Mouse (Mus musculus) lung, embryonic 16.5 days (tissue): Measurements from ENCODE around the gene Cldn10. TPM values are rescaled to one million over a fixed set of nuclear protein-coding genes. Genes with fewer than 3 reads are reported as not detected.

Experiments used
- ATAC-seq: fragments of 200-750 bp; cut with Nextera tagmentation; 2 replicates; pipeline ENCODE4 v1.8.0; 2017; ENCODE audit warnings: low read depth, mild to moderate bottlenecking, moderate library complexity
- H3K27ac ChIP-seq: fragments of 300-500 bp; sonication (generic); 2 replicates; pipeline ENCODE4 v1.5.1; 2014; ENCODE audit warnings: mild to moderate bottlenecking, control low read depth, low read length
- H3K27me3 ChIP-seq: fragments of 300-500 bp; sonication (generic); 2 replicates; pipeline ENCODE4 v1.6.1; 2014; ENCODE audit warnings: low read depth, low read length, mixed read lengths; ENCODE audit not compliant: control insufficient read depth, insufficient read depth
- H3K36me3 ChIP-seq: fragments of 300-500 bp; sonication (generic); 2 replicates; pipeline ENCODE4 v1.6.1; 2014; ENCODE audit warnings: low read length; ENCODE audit not compliant: control insufficient read depth, insufficient read depth
- H3K4me1 ChIP-seq: fragments of 300-500 bp; sonication (generic); replicated peaks from 2 replicates; pipeline ENCODE4 v1.6.1; 2014; ENCODE audit warnings: low read length, mixed read lengths; ENCODE audit not compliant: control insufficient read depth, insufficient read depth
- H3K4me2 ChIP-seq: fragments of 300-500 bp; sonication (generic); 2 replicates; pipeline ENCODE4 v1.6.1; 2014; ENCODE audit warnings: low read depth, low read length, control low read depth
- H3K4me3 ChIP-seq: fragments of 300-500 bp; sonication (generic); 2 replicates; pipeline ENCODE4 v1.5.1; 2014; ENCODE audit warnings: mild to moderate bottlenecking, low read length, control low read depth
- H3K9ac ChIP-seq: fragments of 300-500 bp; sonication (generic); 2 replicates; pipeline ENCODE4 v1.6.1; 2014; ENCODE audit warnings: low read length, control low read depth
- H3K9me3 ChIP-seq: fragments of 300-500 bp; sonication (generic); 2 replicates; pipeline ENCODE4 v1.6.1; 2016; ENCODE audit warnings: low read length; ENCODE audit not compliant: control insufficient read depth
- WGBS: fragments of 180-500 bp; shearing (Covaris S2); extraction: QIAGEN DNeasy Blood & Tissue Kit; methylation state at CpG from one replicate; pipeline ENCODE4 v1.1.7; 2014; 5-methylcytosine and 5-hydroxymethylcytosine counted together
- polyA plus RNA-seq: library from polyadenylated mRNA; unstranded; fragments of >200 nt; fragmentation: Nextera tagmentation; extraction: Ambion mirVana; gene quantifications from 2 replicates; pipeline ENCODE4 v1.2.1, GENCODE M21; 2015

The Cldn10 gene
- polyA plus RNA-seq, 1 experiment from 2014 or later, result 83.5 TPM

DNA sequence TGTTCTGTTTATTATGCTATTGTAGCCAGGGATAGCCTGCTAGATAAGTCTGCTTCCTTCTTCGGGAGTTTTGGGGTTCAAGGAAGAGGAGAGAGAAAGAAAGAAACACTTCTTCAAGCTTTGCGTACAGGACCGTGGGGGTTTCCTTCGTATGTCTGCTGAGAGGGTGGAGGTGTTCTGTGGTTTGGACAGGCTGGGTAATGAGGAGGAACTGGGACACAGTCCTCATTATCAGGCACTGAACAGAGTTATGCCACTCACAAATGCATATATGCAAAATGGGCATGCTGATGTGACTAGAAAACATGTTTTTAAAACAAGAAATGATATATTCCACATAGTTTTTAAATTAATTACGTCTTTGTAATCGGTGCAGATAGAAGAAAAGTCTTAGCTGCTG, 68.9 kb downstream of the Cldn10 start:
- Histone ChIP-seq H3K27ac (no peak overlapping the region), H3K4me1 (peaks cover 10% of the 10 kb centered on the region; the same call in 1 of the 2 replicates), H3K9ac (peak overlapping the region; percentile 7; the same call in 1 of the 2 replicates), H3K4me3 (peak overlapping the region; percentile 29), H3K9me3 (no peaks in the 10 kb centered on the region), H3K36me3 (no peaks in the 10 kb centered on the region), H3K27me3 (peaks cover 6% of the 10 kb centered on the region; the same call in 1 of the 2 replicates), H3K4me2 (peak overlapping the region; percentile 35)
- WGBS, result 74% methylated on average over 6 of the region's 6 CpGs
- no peak for ATAC-seq

DNA sequence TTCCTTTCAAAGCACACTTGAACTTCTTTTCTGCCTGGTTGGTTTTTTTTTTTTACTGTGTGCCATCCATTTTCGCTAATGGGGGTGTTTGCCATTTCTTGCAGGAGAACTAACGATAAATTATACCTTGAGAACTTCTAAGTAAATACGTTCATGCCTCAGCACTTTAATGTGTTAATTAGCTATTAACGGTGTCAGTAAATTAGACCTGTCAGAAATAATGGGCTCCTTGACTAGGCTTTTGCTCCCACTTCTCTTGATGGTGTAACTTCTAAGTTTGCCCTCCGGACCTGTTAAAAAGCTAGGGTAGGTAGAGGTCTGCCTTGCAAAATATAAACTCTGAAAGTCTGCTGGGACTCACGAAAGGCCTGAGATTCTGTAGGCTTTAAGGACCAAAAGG, 70.6 kb downstream of the Cldn10 start:
- peak overlapping the region; percentile 15; the same call in 1 of the 2 replicates for H3K9ac ChIP-seq
- H3K27ac ChIP-seq, result peak overlapping the region; percentile 17; the same call in 1 of the 2 replicates
- WGBS, result 63% methylated on average over 6 of the region's 6 CpGs
- H3K4me3 ChIP-seq, result no peak overlapping the region
- no peak overlapping the region for H3K4me2 ChIP-seq
- no peak for ATAC-seq
- no peaks in the 10 kb centered on the region for H3K9me3 ChIP-seq
- peaks cover 6% of the 10 kb centered on the region; the same call in 1 of the 2 replicates for H3K27me3 ChIP-seq
- H3K36me3 ChIP-seq, result no peaks in the 10 kb centered on the region
- H3K4me1 ChIP-seq, result peaks cover 10% of the 10 kb centered on the region; the same call in 1 of the 2 replicates

GRCm38 (mm10) chr14:118862253-118862652, 74.5 kb downstream of the Cldn10 start:
- Histone ChIP-seq H3K27ac (no peak overlapping the region), H3K4me2 (no peak overlapping the region), H3K4me1 (peaks cover 7% of the 10 kb centered on the region; the same call in 1 of the 2 replicates), H3K27me3 (peaks cover 3% of the 10 kb centered on the region; the same call in 1 of the 2 replicates), H3K36me3 (no peaks in the 10 kb centered on the region), H3K9me3 (no peaks in the 10 kb centered on the region), H3K9ac (no peak overlapping the region), H3K4me3 (no peak overlapping the region)
- 55% methylated on average over 7 of the region's 7 CpGs for WGBS
- ATAC-seq, result no peak

DNA sequence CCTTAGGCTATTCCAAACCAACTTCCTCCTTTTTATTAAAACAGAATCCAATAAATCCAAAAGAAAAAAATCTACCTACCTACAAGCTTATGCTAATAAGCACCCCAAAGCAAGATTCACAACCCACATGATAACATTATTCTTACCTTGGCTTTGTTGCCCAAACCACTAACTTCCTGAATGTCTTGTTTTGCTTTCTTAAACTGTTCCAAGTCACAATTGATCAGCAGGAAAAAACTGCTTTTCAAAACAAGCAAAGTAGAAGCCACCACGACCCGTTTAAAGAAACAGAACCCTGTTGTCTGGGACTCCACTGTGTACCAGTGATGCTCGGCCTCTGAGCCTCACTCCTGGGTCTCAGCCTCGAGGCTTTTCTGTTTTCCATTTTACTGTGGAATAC, 77.2 kb downstream of the Cldn10 start:
- H3K4me3 ChIP-seq, result no peak overlapping the region
- no peaks in the 10 kb centered on the region for H3K27me3 ChIP-seq
- H3K9me3 ChIP-seq, result no peaks in the 10 kb centered on the region
- H3K4me1 ChIP-seq, result 0 out of 2 replicates have a peak, but pooled peaks cover 6% of the 10 kb centered on the region
- ATAC-seq, result no peak
- H3K9ac ChIP-seq, result no peak overlapping the region
- no peaks in the 10 kb centered on the region for H3K36me3 ChIP-seq
- 40% methylated on average over 4 of the region's 4 CpGs for WGBS
- no peak overlapping the region for H3K4me2 ChIP-seq
- H3K27ac ChIP-seq, result no peak overlapping the region

- H3K36me3 ChIP-seq, result no peaks in the 10 kb centered on the region
- 54% methylated on average over 10 of the region's 10 CpGs for WGBS
- no peaks in the 10 kb centered on the region for H3K27me3 ChIP-seq
- H3K4me3 ChIP-seq, result no peak overlapping the region
- no peak overlapping the region for H3K9ac ChIP-seq
- H3K4me2 ChIP-seq, result no peak overlapping the region
- no peaks in the 10 kb centered on the region for H3K9me3 ChIP-seq
- no peak for ATAC-seq
- H3K27ac ChIP-seq, result no peak overlapping the region
- H3K4me1 ChIP-seq, result 0 out of 2 replicates have a peak, but pooled peaks cover 6% of the 10 kb centered on the region
These were observed 78.5 kb downstream of the Cldn10 start for GRCm38 (mm10) chr14:118866014-118866811.

GRCm38 (mm10) chr14:118867366-118867765, 79.7 kb downstream of the Cldn10 start:
- no peak for ATAC-seq
- Histone ChIP-seq H3K4me3 (no peak overlapping the region), H3K4me1 (0 out of 2 replicates have a peak, but pooled peaks cover 6% of the 10 kb centered on the region), H3K4me2 (no peak overlapping the region), H3K36me3 (no peaks in the 10 kb centered on the region), H3K27me3 (no peaks in the 10 kb centered on the region), H3K27ac (no peak overlapping the region), H3K9me3 (no peaks in the 10 kb centered on the region), H3K9ac (no peak overlapping the region)
- WGBS, result 59% methylated on average over 6 of the region's 6 CpGs

DNA sequence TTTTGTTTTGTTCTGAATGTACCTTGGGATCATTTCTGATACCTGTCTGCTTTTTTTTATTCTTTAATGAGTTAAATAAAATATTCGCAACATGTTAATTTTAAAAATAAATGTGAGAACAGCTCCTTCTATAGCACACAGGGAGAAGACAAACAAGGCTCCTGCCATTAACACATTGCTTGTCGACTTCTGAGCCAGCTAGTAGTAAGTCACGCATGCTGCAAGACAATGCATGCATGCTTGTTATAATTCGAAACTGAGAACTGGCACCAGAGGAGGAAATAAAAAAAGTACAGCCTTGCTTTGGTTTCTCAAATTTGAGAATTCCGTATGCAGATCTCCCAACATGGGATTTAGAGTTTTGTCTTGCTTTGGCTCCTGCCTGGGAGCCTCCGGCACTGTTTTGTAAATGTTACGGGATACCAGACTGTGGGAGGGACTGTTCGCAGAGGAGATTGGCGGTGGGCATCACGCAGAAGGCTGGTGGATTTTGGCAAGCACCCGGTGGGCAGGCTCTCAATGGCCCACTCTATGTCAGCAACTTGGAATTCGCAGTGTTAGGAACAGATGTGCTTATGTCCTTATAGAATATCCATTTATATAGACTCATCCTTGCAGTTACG, 80.5 kb downstream of the Cldn10 start:
- no peaks in the 10 kb centered on the region for H3K27me3 ChIP-seq
- 74% methylated on average over 13 of the region's 13 CpGs for WGBS
- H3K9ac ChIP-seq, result no peak overlapping the region
- no peak overlapping the region for H3K4me3 ChIP-seq
- no peaks in the 10 kb centered on the region for H3K9me3 ChIP-seq
- ATAC-seq, result no peak
- no peak overlapping the region for H3K4me2 ChIP-seq
- H3K27ac ChIP-seq, result no peak overlapping the region
- H3K36me3 ChIP-seq, result no peaks in the 10 kb centered on the region
- 0 out of 2 replicates have a peak, but pooled peaks cover 6% of the 10 kb centered on the region for H3K4me1 ChIP-seq

GRCm38 (mm10) chr14:118869712-118870111, 82.0 kb downstream of the Cldn10 start:
- Histone ChIP-seq H3K4me3 (no peak overlapping the region), H3K9ac (no peak overlapping the region), H3K27me3 (no peaks in the 10 kb centered on the region), H3K36me3 (no peaks in the 10 kb centered on the region), H3K4me1 (0 out of 2 replicates have a peak, but pooled peaks cover 6% of the 10 kb centered on the region), H3K9me3 (no peaks in the 10 kb centered on the region), H3K27ac (no peak overlapping the region), H3K4me2 (no peak overlapping the region)
- peak; percentile 56; the same call in 1 of the 2 replicates for ATAC-seq
- WGBS, result 48% methylated on average over 6 of the region's 6 CpGs

- 0 out of 2 replicates have a peak, but pooled peaks cover 5% of the 10 kb centered on the region for H3K4me1 ChIP-seq
- no peak overlapping the region for H3K27ac ChIP-seq
- H3K9me3 ChIP-seq, result no peaks in the 10 kb centered on the region
- no peak overlapping the region for H3K9ac ChIP-seq
- H3K27me3 ChIP-seq, result no peaks in the 10 kb centered on the region
- ATAC-seq, result no peak
- no peak overlapping the region for H3K4me2 ChIP-seq
- peaks cover 3% of the 10 kb centered on the region for H3K36me3 ChIP-seq
- WGBS, result 90% methylated on average over 4 of the region's 4 CpGs
- no peak overlapping the region for H3K4me3 ChIP-seq
These were observed 86.4 kb downstream of the Cldn10 start for GRCm38 (mm10) chr14:118874126-118874525.
